Mouse (Mus musculus): Measurements from ENCODE around the gene Gtf2h3. TPM values are rescaled to one million over a fixed set of nuclear protein-coding genes. Genes with fewer than 3 reads are reported as not detected.

Gtf2h3 gene
- total and polyA plus RNA-seq, 3 experiments: 51.9 to 84.9 (median 58.2) TPM

DNA sequence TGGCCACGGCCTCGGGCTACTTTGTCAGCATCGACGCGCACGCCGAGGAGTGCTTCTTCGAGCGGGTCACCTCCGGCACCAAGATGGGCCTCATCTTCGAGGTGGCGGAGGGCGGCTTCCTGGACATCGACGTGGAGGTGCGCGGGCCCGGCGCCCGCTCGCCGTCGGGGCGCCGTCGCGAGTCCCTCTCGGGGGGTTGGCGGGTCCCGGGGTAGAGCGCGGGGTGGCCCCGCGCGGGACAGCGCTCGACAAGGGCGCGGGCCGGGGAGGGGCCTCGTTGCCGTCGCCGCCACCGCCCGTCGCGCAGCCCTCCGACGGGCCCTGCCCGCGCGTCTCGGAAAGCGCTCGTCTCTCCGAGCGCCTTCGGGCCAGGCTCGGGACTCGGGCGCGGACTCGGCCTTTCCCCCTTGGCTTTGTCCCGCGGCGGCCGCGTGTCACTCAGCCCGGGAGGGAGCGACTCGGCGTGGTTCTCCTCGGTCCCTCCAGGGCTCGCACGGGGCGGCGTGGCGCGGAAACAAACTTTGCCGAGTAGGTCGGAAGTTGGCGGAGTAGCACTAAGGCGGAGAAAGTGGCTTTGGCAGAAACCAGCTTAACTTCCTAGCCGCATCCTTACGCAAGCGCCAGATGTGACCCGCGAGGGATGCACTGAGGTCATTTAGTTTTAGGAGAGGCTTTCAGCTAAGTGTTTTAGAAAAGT lies 37.9 kb upstream of the Gtf2h3 start:
- H3K79me2 ChIP-seq (replicated peaks; ENCODE audit: control insufficient read depth, extremely low read depth, insufficient read depth, poor library complexity, severe bottlenecking): peaks cover 52% of the 10 kb centered on the region
- H3K27me3 ChIP-seq (replicated peaks): no peaks in the 10 kb centered on the region
- TF ChIP-seq USF1 (IDR thresholded peaks at IDR 0.05; ENCODE audit: low read depth, low read length) (no peak), POLR2A (IDR thresholded peaks at IDR 0.05; ENCODE audit: low read depth, low read length) (peak; percentile 11; the same call in 1 of the 2 replicates), NRF1 (IDR thresholded peaks at IDR 0.05; ENCODE audit: low read depth, low read length) (peak; percentile 34; the same call in 1 of the 2 replicates), PAX5 (IDR thresholded peaks at IDR 0.05; ENCODE audit: low read length) (no peak), UBTF (IDR thresholded peaks at IDR 0.05; ENCODE audit: low read depth, low read length) (peak; percentile 82; the same call in 1 of the 2 replicates), SIN3A (IDR thresholded peaks at IDR 0.05; ENCODE audit: low read length) (peak; percentile 57), BHLHE40 (IDR thresholded peaks at IDR 0.05; ENCODE audit: low read depth, low read length) (no peak), MAZ (IDR thresholded peaks at IDR 0.05; ENCODE audit: low read depth, low read length) (no peak), HCFC1 (IDR thresholded peaks at IDR 0.05; ENCODE audit: low read depth, low read length) (peak; percentile 32; the same call in 1 of the 2 replicates)
- H3K36me3 ChIP-seq (replicated peaks in 1 of 2; ENCODE audit: control insufficient read depth in 1 of 2, insufficient read depth in 1 of 2, low read length in 1 of 2): peaks cover 23 to 36% of the 10 kb centered on the region in 2 experiments
- dilution Hi-C loops (cut with MboI; ENCODE audit: extremely low pct_ligation_motif_present, extremely low pct_unique_long_range_greater_than_20kb, low sequenced_read_pairs) (no loop called here), in situ Hi-C loops (cut with MboI; ENCODE audit: low pct_ligation_motif_present, low pct_unique_long_range_greater_than_20kb, low sequenced_read_pairs) (no loop called here)
- H3K9ac ChIP-seq (ENCODE audit: insufficient read depth, low read depth): peak overlapping the region; percentile 91
- H3K27ac ChIP-seq (ENCODE audit: insufficient read depth, low read depth): peak overlapping the region; percentile 26
- H3K4me1 ChIP-seq (ENCODE audit: control insufficient read depth in 1 of 2, insufficient read depth in 2 of 2): peaks cover 2 to 58% of the 10 kb centered on the region in 2 experiments; a peak in 3 of 4 replicates
- peak; percentile 39 for DNase-seq (ENCODE audit: extremely low read depth)
- H3K9me3 ChIP-seq (replicated peaks; ENCODE audit: low read length): no peaks in the 10 kb centered on the region
- H3K4me2 ChIP-seq (ENCODE audit: insufficient read depth, low read depth, poor library complexity, severe bottlenecking): 0 out of 2 replicates have a peak overlapping the region, but pooled peaks have one; percentile 12
- H3K4me3 ChIP-seq (replicated peaks in 1 of 3; ENCODE audit: low read depth in 2 of 3, low read length in 2 of 3, poor library complexity in 1 of 3): peak overlapping the region; percentile 87 to 94 (median 94)

DNA sequence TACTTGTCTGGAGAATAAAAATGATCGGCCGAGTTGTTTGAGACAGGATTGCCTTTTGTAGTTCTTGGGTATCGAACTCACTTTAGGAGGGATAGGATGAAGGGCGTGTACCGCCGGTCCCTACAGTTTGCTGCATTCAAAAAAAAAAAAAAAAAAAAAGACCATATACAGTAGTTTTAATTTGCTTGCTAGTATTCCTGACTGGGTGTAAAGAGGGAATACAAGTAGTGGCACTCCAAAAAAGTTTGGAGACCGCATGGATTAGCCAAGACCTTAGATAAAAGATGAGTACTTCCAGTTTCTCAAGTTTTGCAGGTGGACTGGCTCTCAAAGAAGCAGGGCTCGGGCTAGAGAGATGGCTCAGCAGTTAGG lies 37.4 kb upstream of the Gtf2h3 start:
- Histone ChIP-seq H3K79me2 (replicated peaks; ENCODE audit: control insufficient read depth, extremely low read depth, insufficient read depth, poor library complexity, severe bottlenecking) (peaks cover 58% of the 10 kb centered on the region), H3K27me3 (replicated peaks) (no peaks in the 10 kb centered on the region), H3K36me3 (replicated peaks in 1 of 2; ENCODE audit: control insufficient read depth in 1 of 2, insufficient read depth in 1 of 2, low read length in 1 of 2) (peaks cover 28 to 42% of the 10 kb centered on the region in 2 experiments), H3K9ac (ENCODE audit: insufficient read depth, low read depth) (peak overlapping the region; percentile 91), H3K27ac (ENCODE audit: insufficient read depth, low read depth) (no peak overlapping the region), H3K4me2 (ENCODE audit: insufficient read depth, low read depth, poor library complexity, severe bottlenecking) (peak overlapping the region; percentile 99), H3K9me3 (replicated peaks; ENCODE audit: low read length) (no peaks in the 10 kb centered on the region), H3K4me1 (ENCODE audit: control insufficient read depth in 1 of 2, insufficient read depth in 2 of 2) (peaks cover 2 to 63% of the 10 kb centered on the region in 2 experiments; a peak in 3 of 4 replicates), H3K4me3 (replicated peaks in 1 of 3; ENCODE audit: low read depth in 2 of 3, low read length in 2 of 3, poor library complexity in 1 of 3) (peak overlapping the region; percentile 87 to 94 (median 94))
- dilution Hi-C loops (cut with MboI; ENCODE audit: extremely low pct_ligation_motif_present, extremely low pct_unique_long_range_greater_than_20kb, low sequenced_read_pairs) (no loop called here), in situ Hi-C loops (cut with MboI; ENCODE audit: low pct_ligation_motif_present, low pct_unique_long_range_greater_than_20kb, low sequenced_read_pairs) (no loop called here)
- TF ChIP-seq NRF1 (IDR thresholded peaks at IDR 0.05; ENCODE audit: low read depth, low read length): no peak
- TF ChIP-seq KAT2A (IDR thresholded peaks at IDR 0.05; ENCODE audit: insufficient replicate concordance, low read length): no peak
- TF ChIP-seq JUN (IDR thresholded peaks at IDR 0.05; ENCODE audit: insufficient read depth, low read depth, low read length): no peak
- TF ChIP-seq MEF2A (IDR thresholded peaks at IDR 0.05; ENCODE audit: borderline replicate concordance, low read depth, low read length): no peak
- TF ChIP-seq PAX5 (IDR thresholded peaks at IDR 0.05; ENCODE audit: low read length): no peak
- no peak for TF ChIP-seq ZKSCAN1 (IDR thresholded peaks at IDR 0.05; ENCODE audit: borderline replicate concordance, low read depth, low read length)
- no peak for TF ChIP-seq RAD21 (IDR thresholded peaks at IDR 0.05; ENCODE audit: low read depth, low read length)
- no peak for TF ChIP-seq HCFC1 (IDR thresholded peaks at IDR 0.05; ENCODE audit: low read depth, low read length)
- TF ChIP-seq ETS1 (conservative IDR thresholded peaks at IDR 0.05; ENCODE audit: low read depth, low read length): no peak
- TF ChIP-seq ZNF384 (IDR thresholded peaks at IDR 0.05; ENCODE audit: low read depth, low read length): 0 out of 2 replicates have a peak, but pooled peaks have one; percentile 14
- 0 out of 2 replicates have a peak, but pooled peaks have one; percentile 3 for TF ChIP-seq SIN3A (IDR thresholded peaks at IDR 0.05; ENCODE audit: low read length)
- TF ChIP-seq POLR2A (IDR thresholded peaks at IDR 0.05; ENCODE audit: low read depth, low read length): no peak
- TF ChIP-seq TCF12 (IDR thresholded peaks at IDR 0.05; ENCODE audit: low read depth, low read length): no peak
- no peak for TF ChIP-seq MAFK (IDR thresholded peaks at IDR 0.05; ENCODE audit: insufficient replicate concordance, low read length)
- TF ChIP-seq UBTF (IDR thresholded peaks at IDR 0.05; ENCODE audit: low read depth, low read length): no peak
- DNase-seq (ENCODE audit: extremely low read depth): no peak

All from CH12.LX (cell line).